Mouse (Mus musculus): ENCODE results near the gene Pgr15l. TPM values are rescaled to one million over a fixed set of nuclear protein-coding genes. Genes with fewer than 3 reads are reported as not detected.

The Pgr15l gene
- 0.20 and 0.26 TPM in 2 replicates for polyA plus RNA-seq (2015; fragmentation: Nextera tagmentation; extraction: Ambion mirVana)

GRCm38 (mm10) chrX:97072369-97072768, at the start of gene Pgr15l:
Gene Pgr15l (plus strand): TSS chrX:97072596.
- Histone ChIP-seq H3K9ac (ENCODE audit: low read depth, low read length) (no peak within 1 kb of the TSS), H3K4me2 (ENCODE audit: low read length) (peak within 1 kb of the TSS; percentile 42), H3K27ac (ENCODE audit: low read depth, low read length) (no peak within 1 kb of the TSS), H3K4me1 (ENCODE audit: control insufficient read depth, insufficient read depth, low read depth, low read length) (no peaks in the 10 kb centered on the region), H3K27me3 (replicated peaks; ENCODE audit: control insufficient read depth, insufficient read depth, low read length) (no peaks in the 10 kb centered on the region; the same call in none of the 2 replicates), H3K4me3 (ENCODE audit: low read length) (peak within 1 kb of the TSS; percentile 26), H3K9me3 (ENCODE audit: control insufficient read depth, low read length) (no peaks in the 10 kb centered on the region), H3K36me3 (ENCODE audit: control insufficient read depth, insufficient read depth, low read length) (no peaks in the 10 kb centered on the region)
- 13% methylated on average over 20 of the region's 20 CpGs for WGBS
- ATAC-seq = peak; percentile 42; the same call in 1 of the 2 replicates

GRCm38 (mm10) chrX:97027540-97027939, 44.9 kb upstream of the Pgr15l start:
- Histone ChIP-seq H3K27ac (ENCODE audit: low read depth, low read length) (no peak overlapping the region), H3K36me3 (ENCODE audit: control insufficient read depth, insufficient read depth, low read length) (no peaks in the 10 kb centered on the region), H3K4me1 (ENCODE audit: control insufficient read depth, insufficient read depth, low read depth, low read length) (no peaks in the 10 kb centered on the region), H3K4me2 (ENCODE audit: low read length) (no peak overlapping the region), H3K4me3 (ENCODE audit: low read length) (no peak overlapping the region), H3K27me3 (replicated peaks; ENCODE audit: control insufficient read depth, insufficient read depth, low read length) (no peaks in the 10 kb centered on the region), H3K9ac (ENCODE audit: low read depth, low read length) (no peak overlapping the region), H3K9me3 (ENCODE audit: control insufficient read depth, low read length) (no peaks in the 10 kb centered on the region)
- no peak for ATAC-seq

- Histone ChIP-seq H3K9me3 (ENCODE audit: control insufficient read depth, low read length) (no peaks in the 10 kb centered on the region), H3K4me1 (ENCODE audit: control insufficient read depth, insufficient read depth, low read depth, low read length) (no peaks in the 10 kb centered on the region), H3K4me3 (ENCODE audit: low read length) (0 out of 2 replicates have a peak overlapping the region, but pooled peaks have one; percentile 12), H3K27me3 (replicated peaks; ENCODE audit: control insufficient read depth, insufficient read depth, low read length) (no peaks in the 10 kb centered on the region; the same call in none of the 2 replicates), H3K4me2 (ENCODE audit: low read length) (peak overlapping the region; percentile 46), H3K9ac (ENCODE audit: low read depth, low read length) (no peak overlapping the region), H3K36me3 (ENCODE audit: control insufficient read depth, insufficient read depth, low read length) (no peaks in the 10 kb centered on the region), H3K27ac (ENCODE audit: low read depth, low read length) (no peak overlapping the region)
- WGBS = 15% methylated on average over 11 of the region's 11 CpGs
- ATAC-seq = peak; percentile 88
These were observed 2.6 kb upstream of the Pgr15l start for GRCm38 (mm10) chrX:97069816-97070215.
